Mouse (Mus musculus) CD4-positive, CD25-positive, alpha-beta regulatory T cell, adult 2 months (primary cell): Measurements from ENCODE around the gene Rdh16f2.
A peak's percentile ranks its signal among the peaks of the same experiment; 100 is the strongest.
"Not testable (repeated sequence)": the region's sequence is repeated elsewhere in the genome, so short reads cannot be mapped to it uniquely, and the experiment has no call there.

Experiments
- DNase-seq: peaks from one replicate; pipeline ENCODE4 v3.0.0-alpha.2; 2012; ENCODE audit warnings: low read depth, low spot score

Rdh16f2 gene

GRCm38 (mm10) chr10:127888605-127889004, 22.3 kb downstream of the Rdh16f2 start, which contains the start of gene Rdh7:
TSS of gene Rdh7 (minus strand) at chr10:127888817.
- DNase-seq, result no peak

GRCm38 (mm10) chr10:127891481-127891880, 25.2 kb downstream of the Rdh16f2 start:
- no peak for DNase-seq

GRCm38 (mm10) chr10:127893163-127894022, 27.1 kb downstream of the Rdh16f2 start:
- DNase-seq, result peak; percentile 39

GRCm38 (mm10) chr10:127896705-127897104, 30.4 kb downstream of the Rdh16f2 start:
- DNase-seq, result no peak

GRCm38 (mm10) chr10:127897506-127897905, 31.2 kb downstream of the Rdh16f2 start:
- DNase-seq, result no peak

GRCm38 (mm10) chr10:127898218-127898617, 31.9 kb downstream of the Rdh16f2 start, which contains the start of gene Sdr9c7:
TSS of gene Sdr9c7 (plus strand) at chr10:127898518.
- no peak for DNase-seq

- no peak for DNase-seq
Measured at GRCm38 (mm10) chr10:127899783-127900182, 33.5 kb downstream of the Rdh16f2 start.

GRCm38 (mm10) chr10:127901751-127902150, 35.5 kb downstream of the Rdh16f2 start:
- no peak for DNase-seq

GRCm38 (mm10) chr10:127903116-127903515, 36.8 kb downstream of the Rdh16f2 start:
- no peak for DNase-seq

GRCm38 (mm10) chr10:127904718-127905446, 38.6 kb downstream of the Rdh16f2 start:
- no peak for DNase-seq

GRCm38 (mm10) chr10:127906138-127906537, 39.9 kb downstream of the Rdh16f2 start:
- no peak for DNase-seq

- DNase-seq, result no peak
Measured at GRCm38 (mm10) chr10:127907386-127907951, 41.2 kb downstream of the Rdh16f2 start.

GRCm38 (mm10) chr10:127915578-127915977, 49.3 kb downstream of the Rdh16f2 start:
- no peak for DNase-seq

- DNase-seq, result not testable (repeated sequence)
Measured at GRCm38 (mm10) chr10:127917183-127917582, 50.9 kb downstream of the Rdh16f2 start.

- DNase-seq, result no peak
Measured at GRCm38 (mm10) chr10:127917651-127918050, 51.4 kb downstream of the Rdh16f2 start.

GRCm38 (mm10) chr10:127922241-127922640, 56.0 kb downstream of the Rdh16f2 start:
- no peak for DNase-seq

GRCm38 (mm10) chr10:127923024-127923423, 56.8 kb downstream of the Rdh16f2 start:
- DNase-seq, result no peak

- DNase-seq, result no peak
Measured at GRCm38 (mm10) chr10:127924597-127925378, 58.5 kb downstream of the Rdh16f2 start.
